In genomic region chr9:118453427-118453826, GRCm38 (mm10) we compare ENCODE assay signal across 11 mouse cellular contexts. TPM values are rescaled to one million over a fixed set of nuclear protein-coding genes. Genes with fewer than 3 reads are reported as not detected.
DNase-seq lines count a peak whose midpoint lies in the region; ATAC-seq lines count a peak whose summit lies in the region.
"Had no signal": no experiment of that assay in that cellular context is flagged by ENCODE, and none has a peak within 500 bp of the region (broad histone marks: within the 10 kb centered on the region; RNA-seq: fewer than 3 reads in every experiment).

No protein-coding gene starts in this region.

- no peak overlapping the region for H3K9ac ChIP-seq in kidney, embryonic 15.5 days
- no peak overlapping the region for H3K9ac ChIP-seq in embryonic facial prominence, embryonic 13.5 days
- H3K9ac ChIP-seq in liver, embryonic 16.5 days (ENCODE audit: low read depth, low read length), result no peak overlapping the region

- H3K27ac ChIP-seq in kidney, embryonic 15.5 days, result no peak overlapping the region
- H3K27ac ChIP-seq in embryonic facial prominence, embryonic 13.5 days, result no peak overlapping the region
- no peak overlapping the region for H3K27ac ChIP-seq in liver, embryonic 16.5 days (ENCODE audit: low read length)

- H3K27me3 ChIP-seq in kidney, embryonic 15.5 days, result peaks cover 5% of the 10 kb centered on the region; the same call in 1 of the 2 replicates
- peaks cover 10% of the 10 kb centered on the region; the same call in 1 of the 2 replicates for H3K27me3 ChIP-seq in embryonic facial prominence, embryonic 13.5 days
- H3K27me3 ChIP-seq in liver, embryonic 16.5 days (ENCODE audit: control insufficient read depth, insufficient read depth, low read depth, low read length), result no peaks in the 10 kb centered on the region; the same call in 1 of the 2 replicates

- peak overlapping the region; percentile 11 for H3K4me3 ChIP-seq in kidney, embryonic 15.5 days (replicated peaks)
- H3K4me3 ChIP-seq in embryonic facial prominence, embryonic 13.5 days, result no peak overlapping the region
- H3K4me3 ChIP-seq in liver, embryonic 16.5 days (ENCODE audit: low read depth, low read length), result peak overlapping the region; percentile 23; the same call in 1 of the 2 replicates

- 50% methylated on average over 9 of the region's 9 CpGs for WGBS in kidney, embryonic 15.5 days
- WGBS in embryonic facial prominence, embryonic 13.5 days, result 47% methylated on average over 9 of the region's 9 CpGs
- WGBS in liver, embryonic 16.5 days (ENCODE audit: insufficient replicate concordance), result 44% methylated on average over 9 of the region's 9 CpGs

- H3K9me3 ChIP-seq in kidney, embryonic 15.5 days (replicated peaks), result no peaks in the 10 kb centered on the region
- H3K9me3 ChIP-seq in embryonic facial prominence, embryonic 13.5 days, result no peaks in the 10 kb centered on the region
- no peaks in the 10 kb centered on the region for H3K9me3 ChIP-seq in liver, embryonic 16.5 days (replicated peaks; ENCODE audit: control insufficient read depth, low read length)

- ATAC-seq in kidney, embryonic 15.5 days (replicated peaks; ENCODE audit: low FRiP score), result no peak
- ATAC-seq in embryonic facial prominence, embryonic 13.5 days (ENCODE audit: insufficient number of reproducible peaks, insufficient read depth, low FRiP score, low TSS enrichment, low read depth), result no peak
- ATAC-seq in liver, embryonic 16.5 days (ENCODE audit: low read depth), result no peak

- H3K4me2 ChIP-seq in kidney, embryonic 15.5 days, result peak overlapping the region; percentile 26
- peak overlapping the region; percentile 3; the same call in 1 of the 2 replicates for H3K4me2 ChIP-seq in embryonic facial prominence, embryonic 13.5 days
- no peak overlapping the region for H3K4me2 ChIP-seq in liver, embryonic 16.5 days (ENCODE audit: low read depth, low read length)

- H3K36me3 ChIP-seq in kidney, embryonic 15.5 days, result no peaks in the 10 kb centered on the region
- no peaks in the 10 kb centered on the region for H3K36me3 ChIP-seq in embryonic facial prominence, embryonic 13.5 days
- no peaks in the 10 kb centered on the region for H3K36me3 ChIP-seq in liver, embryonic 16.5 days (ENCODE audit: control insufficient read depth, insufficient read depth)

- DNase-seq in cerebellum, postnatal 10 days, result peak; percentile 49 to 72
- DNase-seq in cerebellum, adult 9-11 months, result no peak
- DNase-seq in kidney, adult 18-20 months, result no peak
- DNase-seq in gastrocnemius, postnatal 25 days, result no peak
- DNase-seq in left cerebral cortex, postnatal 25 days (ENCODE audit: low spot score in 2 of 2), result no peak
- DNase-seq: adrenal gland, postnatal 14 days; spleen, adult 18-20 months had no signal

- intact Hi-C loops in left cerebral cortex, postnatal 25 days (cut with DNase I), result no loop called here

- no peaks in the 10 kb centered on the region for H3K4me1 ChIP-seq in kidney, embryonic 15.5 days
- no peaks in the 10 kb centered on the region for H3K4me1 ChIP-seq in embryonic facial prominence, embryonic 13.5 days
- H3K4me1 ChIP-seq in liver, embryonic 16.5 days (ENCODE audit: control insufficient read depth, low read depth, low read length), result no peaks in the 10 kb centered on the region

RNA-seq across cellular contexts. Expression of gene Eomes, which starts 24.6 kb away (rescaled TPM):
- polyA plus RNA-seq in kidney, embryonic 15.5 days (2015; fragmentation: Nextera tagmentation; extraction: Ambion mirVana), result 0.09 TPM in 1 of 2 replicates, not detected in the other
- 0.10 and 0.20 TPM in 2 replicates for polyA plus RNA-seq in embryonic facial prominence, embryonic 13.5 days (2015; fragmentation: Nextera tagmentation; extraction: Ambion mirVana)
- polyA plus RNA-seq in liver, embryonic 16.5 days (2015; fragmentation: Nextera tagmentation; extraction: Ambion mirVana), result 0.06 TPM in 1 of 2 replicates, not detected in the other
- total RNA-seq in gastrocnemius, postnatal 25 days (2021), result not detected
- under 1 TPM; 0.16 to 0.23 TPM for total RNA-seq in left cerebral cortex, postnatal 25 days (2021)
- total RNA-seq: liver, adult 2 months had no signal

RNA-seq across cellular contexts. Expression of gene Golga4, which starts 52.6 kb away (rescaled TPM):
- polyA plus RNA-seq in kidney, embryonic 15.5 days (2015; fragmentation: Nextera tagmentation; extraction: Ambion mirVana), result 56.5 and 58.7 TPM in 2 replicates
- 54.2 and 55.2 TPM in 2 replicates for polyA plus RNA-seq in embryonic facial prominence, embryonic 13.5 days (2015; fragmentation: Nextera tagmentation; extraction: Ambion mirVana)
- polyA plus RNA-seq in liver, embryonic 16.5 days (2015; fragmentation: Nextera tagmentation; extraction: Ambion mirVana), result 13.3 and 13.7 TPM in 2 replicates
- total RNA-seq in gastrocnemius, postnatal 25 days (2021), result 100 to 1,000 TPM; 243 to 283 TPM
- 100 to 1,000 TPM in 1 of 2 experiments, 10 to 100 TPM in 1; 85.3 to 104 TPM for total RNA-seq in left cerebral cortex, postnatal 25 days (2021)

Comparison
In these comparisons a context has a peak if more than half of its experiments do, and no peak if none do; other contexts are left out.
1. DNase-seq: peak in cerebellum, postnatal 10 days (2 of 2); none in cerebellum, adult 9-11 months (single experiment), kidney, adult 18-20 months (single experiment), gastrocnemius, postnatal 25 days (single experiment) and left cerebral cortex, postnatal 25 days (0 of 2).